Mouse (Mus musculus): ENCODE results near the gene Bckdk.
"Not testable (repeated sequence)": the region's sequence is repeated elsewhere in the genome, so short reads cannot be mapped to it uniquely, and the experiment has no call there.

The Bckdk gene

GRCm38 (mm10) chr7:127930636-127931035 is 26.8 kb downstream of the Bckdk start:
- no peak for DNase-seq (ENCODE audit: inconsistent age in 2 of 2, low spot score in 1 of 2)

- peak; percentile 57 to 79 for DNase-seq (ENCODE audit: inconsistent age in 2 of 2, low spot score in 1 of 2)
Measured at GRCm38 (mm10) chr7:127931351-127932135, 27.7 kb downstream of the Bckdk start.

- DNase-seq (ENCODE audit: inconsistent age in 2 of 2, low spot score in 1 of 2): no peak
Measured at GRCm38 (mm10) chr7:127932273-127933031, 28.6 kb downstream of the Bckdk start.

GRCm38 (mm10) chr7:127934075-127934474 is 30.2 kb downstream of the Bckdk start:
- no peak for DNase-seq (ENCODE audit: inconsistent age in 2 of 2, low spot score in 1 of 2)

- DNase-seq (ENCODE audit: inconsistent age in 2 of 2, low spot score in 1 of 2): peak; percentile 96 to 98
Measured at GRCm38 (mm10) chr7:127935028-127935722, 31.3 kb downstream of the Bckdk start.

GRCm38 (mm10) chr7:127935748-127936159 is 31.9 kb downstream of the Bckdk start:
- no peak for DNase-seq (ENCODE audit: inconsistent age in 2 of 2, low spot score in 1 of 2)

GRCm38 (mm10) chr7:127936216-127936884 is 32.5 kb downstream of the Bckdk start:
- peak in 1 of 2 experiments; percentile 41 for DNase-seq (ENCODE audit: inconsistent age in 2 of 2, low spot score in 1 of 2)

GRCm38 (mm10) chr7:127942097-127942496 is 38.2 kb downstream of the Bckdk start:
- not testable (repeated sequence) for DNase-seq (ENCODE audit: inconsistent age in 2 of 2, low spot score in 1 of 2)

- peak; percentile 33 to 67 for DNase-seq (ENCODE audit: inconsistent age in 2 of 2, low spot score in 1 of 2)
Measured at GRCm38 (mm10) chr7:127944614-127945013, 40.7 kb downstream of the Bckdk start.

- DNase-seq (ENCODE audit: inconsistent age in 2 of 2, low spot score in 1 of 2): no peak
Measured at GRCm38 (mm10) chr7:127946470-127947023, 42.7 kb downstream of the Bckdk start, which contains the start of gene Prss36. Gene Prss36 (minus strand): TSS chr7:127946725.

- DNase-seq (ENCODE audit: inconsistent age in 2 of 2, low spot score in 1 of 2): no peak
Measured at GRCm38 (mm10) chr7:127952864-127953581, 49.1 kb downstream of the Bckdk start.

- no peak for DNase-seq (ENCODE audit: inconsistent age in 2 of 2, low spot score in 1 of 2)
Measured at GRCm38 (mm10) chr7:127959364-127959763, 55.5 kb downstream of the Bckdk start.

Data from adrenal gland, adult (tissue).